Mouse (Mus musculus) MEL (cell line): ENCODE measurements at regions not wholly inside any gene's neighbourhood (a gene's known extent, or its start where the extent isn't known, plus 50 kb on each side); places are given as distances from the start of the nearest gene placed in this dataset.

Experiments used
- DNase-seq: peaks from one replicate; pipeline ENCODE4 v3.0.0; 2011; ENCODE audit warnings: low read depth, low spot score
- H3K27ac ChIP-seq: 2 replicates; pipeline ENCODE4 v1.5.1; 2012; ENCODE audit warnings: low read depth, mild to moderate bottlenecking, control low read depth, low read length, moderate library complexity; ENCODE audit not compliant: control insufficient read depth
- H3K27me3 ChIP-seq, 2 experiments: fragments of 150-350 bp in 1 of 2; sonication (generic) in 1 of 2; 2 replicates each; pipeline ENCODE4 v1.6.1; 2012; ENCODE audit warnings: low read length in 2 of 2, mild to moderate bottlenecking in 2 of 2, improper control_type of control experiment in 1 of 2, moderate library complexity in 1 of 2; ENCODE audit not compliant: insufficient read depth in 2 of 2, control insufficient read depth in 1 of 2
- H3K36me3 ChIP-seq, 2 experiments: 2 replicates each; pipeline ENCODE4 v1.6.1; 2012 to 2014; ENCODE audit warnings: low read length in 2 of 2, improper control_type of control experiment in 1 of 2, inconsistent platforms in 1 of 2, mild to moderate bottlenecking in 1 of 2; ENCODE audit not compliant: insufficient read depth in 2 of 2, control insufficient read depth in 1 of 2
- H3K4me1 ChIP-seq, 2 experiments: fragments of 150-350 bp in 1 of 2; sonication (generic) in 1 of 2; 2 replicates each; pipeline ENCODE4 v1.6.1; 2012; ENCODE audit warnings: low read length in 2 of 2, improper control_type of control experiment in 1 of 2, mild to moderate bottlenecking in 1 of 2; ENCODE audit not compliant: insufficient read depth in 2 of 2, control insufficient read depth in 1 of 2
- H3K4me3 ChIP-seq, 2 experiments: fragments of 150-350 bp in 1 of 2; sonication (generic) in 1 of 2; 2 replicates each; pipeline ENCODE4 v1.5.1; 2012; ENCODE audit warnings: low read depth in 2 of 2, low read length in 2 of 2, mild to moderate bottlenecking in 2 of 2, moderate library complexity in 2 of 2, control low read depth in 1 of 2, improper control_type of control experiment in 1 of 2; ENCODE audit not compliant: control insufficient read depth in 1 of 2, insufficient read depth in 1 of 2
- H3K79me2 ChIP-seq: 2 replicates; pipeline ENCODE4 v1.6.1; 2012; ENCODE audit warnings: mild to moderate bottlenecking, low read length, moderate library complexity; ENCODE audit not compliant: control insufficient read depth, poor library complexity, insufficient read depth
- H3K9ac ChIP-seq: 2 replicates; pipeline ENCODE4 v1.6.1; 2012; ENCODE audit warnings: low read depth, mild to moderate bottlenecking, control low read depth, low read length, moderate library complexity; ENCODE audit not compliant: control insufficient read depth, poor library complexity, severe bottlenecking
- H3K9me3 ChIP-seq: fragments of 150-350 bp; sonication (generic); replicated peaks from 2 replicates; pipeline ENCODE4 v1.6.1; 2012; ENCODE audit warnings: mild to moderate bottlenecking, low read length, improper control_type of control experiment, moderate library complexity; ENCODE audit not compliant: insufficient read depth
- BHLHE40 ChIP-seq: IDR thresholded peaks from 2 replicates; pipeline ENCODE4 v1.6.1; 2012; ENCODE audit warnings: low read depth, mild to moderate bottlenecking, inconsistent platforms, low read length, improper control_type of control experiment, borderline replicate concordance
- ELF1 ChIP-seq: IDR thresholded peaks from 2 replicates; pipeline ENCODE4 v1.6.1; 2014; ENCODE audit warnings: low read depth, mild to moderate bottlenecking, inconsistent platforms, low read length, improper control_type of control experiment, moderate library complexity
- EP300 ChIP-seq, 2 experiments: IDR thresholded peaks; 2 replicates each; pipeline ENCODE4 v1.6.1; 2011; ENCODE audit warnings: improper control_type of control experiment in 2 of 2, low read length in 2 of 2, low read depth in 1 of 2, mild to moderate bottlenecking in 1 of 2
- ETS1 ChIP-seq: IDR thresholded peaks from 2 replicates; pipeline ENCODE4 v1.6.1; 2012; ENCODE audit warnings: low read depth, mild to moderate bottlenecking, inconsistent platforms, low read length, improper control_type of control experiment, moderate library complexity
- GABPA ChIP-seq: IDR thresholded peaks from 2 replicates; pipeline ENCODE4 v1.6.1; 2012; ENCODE audit warnings: low read depth, mild to moderate bottlenecking, inconsistent platforms, low read length, improper control_type of control experiment, moderate library complexity
- GATA1 ChIP-seq: IDR thresholded peaks from 2 replicates; pipeline ENCODE4 v1.6.1; 2011; ENCODE audit warnings: low read depth, low read length, improper control_type of control experiment
- MAFK ChIP-seq: IDR thresholded peaks from 2 replicates; pipeline ENCODE4 v1.6.1; 2011; ENCODE audit warnings: low read depth, mild to moderate bottlenecking, low read length, improper control_type of control experiment, borderline replicate concordance
- MXI1 ChIP-seq: IDR thresholded peaks from 2 replicates; pipeline ENCODE4 v1.6.1; 2011; ENCODE audit warnings: mild to moderate bottlenecking, low read depth, low read length, improper control_type of control experiment
- NELFE ChIP-seq: IDR thresholded peaks from 2 replicates; pipeline ENCODE4 v1.6.1; 2011; ENCODE audit warnings: low read depth, low read length, improper control_type of control experiment
- POLR2AphosphoS2 ChIP-seq: IDR thresholded peaks from 2 replicates; pipeline ENCODE4 v1.6.1; 2011; ENCODE audit warnings: low read length, improper control_type of control experiment
- POLR2AphosphoS5 ChIP-seq: IDR thresholded peaks from 2 replicates; pipeline ENCODE4 v1.6.1; 2012; ENCODE audit warnings: low read depth, borderline replicate concordance, mild to moderate bottlenecking, inconsistent platforms, low read length, moderate library complexity, mixed read lengths
- RAD21 ChIP-seq: IDR thresholded peaks from 2 replicates; pipeline ENCODE4 v1.6.1; 2011; ENCODE audit warnings: mild to moderate bottlenecking, low read depth, low read length, improper control_type of control experiment
- RCOR1 ChIP-seq: IDR thresholded peaks from 2 replicates; pipeline ENCODE4 v1.6.1; 2012; ENCODE audit warnings: low read depth, mild to moderate bottlenecking, inconsistent platforms, low read length, improper control_type of control experiment
- SIN3A ChIP-seq: IDR thresholded peaks from 2 replicates; pipeline ENCODE4 v1.6.1; 2012; ENCODE audit warnings: low read length, improper control_type of control experiment, inconsistent platforms
- TAL1 ChIP-seq: IDR thresholded peaks from 2 replicates; pipeline ENCODE4 v1.6.1; 2012; ENCODE audit warnings: mild to moderate bottlenecking, inconsistent platforms, low read length, moderate library complexity, mixed read lengths
- TBP ChIP-seq: IDR thresholded peaks from 2 replicates; pipeline ENCODE4 v1.8.0; 2011; ENCODE audit warnings: low read depth, low read length, improper control_type of control experiment
- TCF12 ChIP-seq: IDR thresholded peaks from 2 replicates; pipeline ENCODE4 v1.6.1; 2014; ENCODE audit warnings: low read depth, mild to moderate bottlenecking, inconsistent platforms, low read length, improper control_type of control experiment, moderate library complexity
- UBTF ChIP-seq: IDR thresholded peaks from 2 replicates; pipeline ENCODE4 v1.6.1; 2012; ENCODE audit warnings: low read depth, mild to moderate bottlenecking, inconsistent platforms, low read length, improper control_type of control experiment, moderate library complexity, borderline replicate concordance; ENCODE audit not compliant: insufficient read depth
- USF1 ChIP-seq: IDR thresholded peaks from 2 replicates; pipeline ENCODE4 v1.6.1; 2014; ENCODE audit warnings: low read depth, mild to moderate bottlenecking, inconsistent platforms, low read length, improper control_type of control experiment, moderate library complexity
- ZNF384 ChIP-seq: IDR thresholded peaks from 2 replicates; pipeline ENCODE4 v1.6.1; 2012; ENCODE audit warnings: low read depth, mild to moderate bottlenecking, inconsistent platforms, low read length, improper control_type of control experiment

DNA sequence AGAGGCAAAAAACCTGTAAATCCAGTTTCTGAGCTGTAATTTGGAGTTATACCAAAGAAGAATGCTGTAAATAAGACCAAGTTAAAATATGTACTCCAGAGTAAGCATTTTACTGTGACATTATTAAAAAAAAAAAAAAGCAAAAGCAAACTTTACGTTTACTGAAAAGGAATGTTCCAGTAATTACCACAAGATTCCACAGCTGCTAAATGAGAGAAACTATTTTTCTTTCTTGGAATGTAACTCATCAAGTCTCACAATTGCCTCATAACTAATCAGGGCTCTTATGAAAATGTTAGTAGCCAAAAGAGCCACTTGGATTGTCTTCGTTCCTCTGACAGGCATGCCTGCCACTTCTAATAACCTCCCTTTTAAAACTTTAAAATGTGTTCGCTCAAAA, 210.5 kb upstream of the Cited2 start:
- H3K79me2 ChIP-seq = no peaks in the 10 kb centered on the region
- TF ChIP-seq MAFK (no peak), USF1 (no peak), GABPA (no peak), POLR2AphosphoS2 (no peak), GATA1 (no peak), ETS1 (no peak), RCOR1 (no peak), POLR2AphosphoS5 (no peak), BHLHE40 (no peak), EP300 (IDR thresholded peaks at IDR 0.05; ENCODE audit: low read depth in 1 of 2, low read length in 2 of 2) (no peak), TAL1 (no peak), RAD21 (no peak), SIN3A (no peak)

GRCm38 (mm10) chr10:17513756-17514155, 209.3 kb upstream of the Cited2 start:
- H3K4me1 ChIP-seq = no peaks in the 10 kb centered on the region
- H3K36me3 ChIP-seq = no peaks in the 10 kb centered on the region
- H3K9ac ChIP-seq = no peak overlapping the region
- H3K27me3 ChIP-seq = no peaks in the 10 kb centered on the region
- H3K79me2 ChIP-seq = no peaks in the 10 kb centered on the region
- no peak overlapping the region for H3K27ac ChIP-seq
- H3K9me3 ChIP-seq = no peaks in the 10 kb centered on the region
- no peak for TF ChIP-seq SIN3A
- no peak for TF ChIP-seq MXI1
- TF ChIP-seq UBTF = no peak
- no peak for TF ChIP-seq TCF12
- TF ChIP-seq ELF1 = no peak
- TF ChIP-seq TBP = no peak
- TF ChIP-seq USF1 = no peak
- no peak for TF ChIP-seq NELFE
- TF ChIP-seq ZNF384 = no peak
- TF ChIP-seq, all 39 proteins: peak for 0
- no peak overlapping the region for H3K4me3 ChIP-seq
- DNase-seq = no peak

More for the DNA sequence above, 210.5 kb upstream of the Cited2 start:
- DNase-seq = no peak
- H3K36me3 ChIP-seq = no peaks in the 10 kb centered on the region
- H3K27ac ChIP-seq = no peak overlapping the region
- no peak overlapping the region for H3K4me3 ChIP-seq
- H3K9me3 ChIP-seq = no peaks in the 10 kb centered on the region
- H3K4me1 ChIP-seq = no peaks in the 10 kb centered on the region
- H3K27me3 ChIP-seq = no peaks in the 10 kb centered on the region
- no peak overlapping the region for H3K9ac ChIP-seq
